Mouse (Mus musculus) layer of hippocampus, adult 8-10 months (tissue): ENCODE data around the gene AI837181. TPM values are rescaled to one million over a fixed set of nuclear protein-coding genes. Genes with fewer than 3 reads are reported as not detected.

Experiments
- DNase-seq, 2 experiments: peaks; one replicate each; pipeline ENCODE4 v3.0.0; 2022; ENCODE audit warnings: low spot score in 2 of 2
- total RNA-seq, 4 experiments: library from RNA; stranded (reverse); gene quantifications; 2 replicates each; pipeline ENCODE4 v1.2.4; 2022

Gene AI837181
- total RNA-seq, 4 experiments from 2014 or later, result 64.8 to 71.2 (median 67.6) TPM

GRCm38 (mm10) chr19:5413840-5414239 lies 11.1 kb upstream of the AI837181 start:
- no peak for DNase-seq

DNA sequence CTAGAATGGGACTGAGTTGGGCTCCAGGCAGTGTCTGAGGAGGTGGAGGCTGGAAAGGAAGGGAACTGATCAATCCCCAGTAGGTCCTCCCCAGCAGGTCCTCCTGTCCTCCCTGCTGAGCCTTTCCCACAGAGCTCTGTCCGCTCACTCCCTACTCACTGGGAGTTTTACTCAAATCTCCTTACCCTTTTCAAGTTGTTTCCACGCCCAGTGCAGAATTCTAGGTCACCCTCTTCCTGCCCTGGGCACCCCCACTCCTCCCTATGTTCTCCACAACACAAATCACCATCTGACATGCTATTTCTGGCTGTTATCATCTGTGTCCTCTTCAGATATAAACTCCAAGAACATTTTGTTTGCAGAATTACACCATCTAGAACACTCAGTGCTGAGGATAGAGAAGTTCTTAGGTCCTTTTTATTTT lies 10.4 kb upstream of the AI837181 start:
- DNase-seq, result no peak

DNA sequence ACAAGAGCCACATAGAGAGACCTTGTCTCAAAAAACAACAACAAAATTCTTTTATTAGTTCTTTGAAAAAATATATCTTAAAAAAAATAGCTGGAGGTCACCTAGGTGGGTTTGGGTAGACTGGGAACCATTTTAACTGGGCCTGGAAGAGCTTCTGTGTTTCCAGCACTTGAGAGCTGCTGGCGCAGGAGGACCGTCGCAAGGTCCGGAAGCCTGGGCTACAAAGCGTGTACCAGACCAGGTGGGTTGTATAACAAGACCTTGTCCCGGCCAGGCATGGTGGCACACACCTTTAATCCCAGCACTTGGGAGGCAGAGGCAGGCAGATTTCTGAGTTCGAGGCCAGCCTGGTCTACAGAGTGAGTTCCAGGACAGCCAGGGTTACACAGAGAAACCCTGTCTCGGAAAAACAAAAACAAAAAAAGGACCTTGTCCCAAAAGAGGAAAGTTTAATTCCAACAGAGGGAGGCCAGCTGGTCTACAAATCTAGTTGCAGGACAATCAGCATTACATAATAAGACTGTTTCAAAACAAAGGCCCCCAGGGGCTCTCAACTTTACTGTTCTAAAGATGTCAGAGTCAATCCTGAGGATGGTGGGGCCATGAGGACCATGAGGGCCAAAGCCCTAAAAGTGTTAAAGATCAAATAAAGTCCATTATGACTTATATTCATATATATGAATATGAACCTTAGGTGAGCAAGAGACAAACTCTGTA lies 6.0 kb upstream of the AI837181 start:
- no peak for DNase-seq

- DNase-seq, result no peak
Measured at GRCm38 (mm10) chr19:5419630-5420029, 5.3 kb upstream of the AI837181 start.

DNA sequence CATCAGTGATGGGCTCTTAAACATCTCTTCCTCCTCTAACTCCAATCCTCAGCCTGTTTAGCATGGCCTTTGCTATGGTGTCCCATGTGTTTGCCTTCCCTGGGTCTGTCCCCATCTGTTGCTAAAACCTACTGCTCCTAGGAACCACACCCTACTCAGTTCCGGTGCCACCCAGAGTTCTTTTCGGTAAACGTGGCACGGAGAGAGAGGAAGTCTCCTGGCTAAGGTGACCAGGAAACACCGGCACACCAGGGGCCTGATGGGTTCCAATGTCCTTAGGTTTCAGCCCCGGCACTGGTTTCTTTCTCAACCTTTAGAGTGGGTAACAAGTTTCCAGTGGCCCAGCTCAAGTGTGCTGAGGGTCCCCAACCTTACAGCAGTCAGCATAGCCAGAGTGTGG lies 4.4 kb upstream of the AI837181 start:
- no peak for DNase-seq

DNA sequence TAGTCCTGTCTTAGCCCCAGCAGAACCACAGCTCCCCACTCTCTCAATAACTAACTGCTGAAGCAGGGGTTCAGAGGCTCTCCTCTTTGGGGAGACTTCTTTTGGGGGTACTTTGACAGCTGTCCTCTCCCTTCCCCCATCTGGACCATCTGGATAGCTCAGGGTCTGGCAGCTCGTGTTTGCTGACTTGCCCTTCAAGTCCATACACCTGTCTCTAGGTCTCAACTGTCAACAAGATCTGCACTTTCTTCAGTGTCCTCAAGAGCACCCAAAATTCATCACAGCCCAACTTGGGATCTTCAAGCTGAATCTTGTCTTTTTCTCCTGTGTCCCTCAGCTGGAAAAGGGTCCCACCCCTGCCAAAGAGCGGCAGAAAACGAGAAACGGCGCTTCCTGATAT lies 3.2 kb upstream of the AI837181 start:
- no peak for DNase-seq

- no peak for DNase-seq
Measured at GRCm38 (mm10) chr19:5422267-5422666, 2.7 kb upstream of the AI837181 start.

DNA sequence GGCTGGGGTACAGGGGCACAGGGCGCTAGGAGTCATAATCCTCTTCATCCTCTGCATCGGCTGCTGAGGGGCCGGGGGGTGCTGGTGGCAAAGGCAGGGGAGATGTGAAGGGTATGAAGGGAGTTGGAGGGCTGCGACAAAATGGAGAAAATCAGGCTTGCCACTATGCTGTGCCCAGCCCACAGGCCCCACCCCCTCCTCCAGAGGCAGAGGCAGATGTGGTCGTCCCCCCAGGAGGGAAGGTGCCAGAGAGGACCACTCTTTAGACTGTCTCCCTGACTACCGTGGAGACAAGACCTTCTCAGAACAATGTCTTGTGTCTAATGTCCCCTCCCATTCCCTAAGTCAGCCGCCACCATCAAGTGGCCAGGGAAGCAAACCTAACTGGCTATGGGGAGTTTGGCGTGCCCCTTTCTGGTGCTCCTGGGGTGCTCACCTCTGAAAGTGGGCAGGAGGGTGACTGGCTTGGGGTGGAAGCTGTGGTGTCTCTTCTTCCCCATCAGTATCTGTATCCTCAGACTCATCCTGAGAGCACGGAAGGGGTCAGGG lies 2.0 kb upstream of the AI837181 start:
- DNase-seq, result no peak

GRCm38 (mm10) chr19:5423561-5423960 lies 1.4 kb upstream of the AI837181 start:
- no peak for DNase-seq

DNA sequence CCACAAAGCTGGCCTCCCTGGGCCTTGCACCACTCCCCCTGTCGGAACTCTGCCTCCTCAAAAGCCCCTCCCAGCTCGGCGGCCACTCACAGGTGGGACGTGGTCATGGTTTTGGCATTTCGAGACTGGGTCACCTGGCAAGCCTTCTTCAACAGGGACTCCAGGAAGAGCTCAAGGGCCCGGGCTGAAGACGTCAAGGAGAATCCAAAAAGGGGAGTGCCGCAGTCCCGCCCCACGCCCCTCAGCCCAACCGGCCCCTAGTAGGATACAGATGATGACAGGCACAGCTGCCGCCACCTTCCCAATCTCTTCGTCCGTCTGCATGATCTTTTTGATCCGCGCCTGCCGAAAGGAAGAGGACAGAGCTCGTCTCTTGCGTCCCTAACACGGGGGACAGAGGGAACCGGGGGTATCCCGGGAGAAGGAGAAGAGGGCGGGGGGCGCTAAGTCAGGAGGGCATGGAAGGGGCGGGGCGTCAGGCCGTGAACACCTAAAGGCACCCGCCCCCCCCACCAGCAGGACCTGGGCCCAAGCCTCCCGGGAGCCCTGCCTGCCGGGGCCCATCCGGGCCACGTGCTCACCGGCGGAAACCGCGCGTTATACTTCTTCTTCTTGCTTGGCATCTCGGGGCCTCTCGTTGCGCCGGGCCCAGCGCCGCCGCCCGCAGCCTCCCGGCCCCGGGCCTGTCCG lies 707 bp upstream of the AI837181 start:
- peak; percentile 51 to 52 for DNase-seq

- DNase-seq, result no peak
Measured at GRCm38 (mm10) chr19:5425906-5426565, 1.1 kb downstream of the AI837181 start.

GRCm38 (mm10) chr19:5426640-5427290 lies 1.8 kb downstream of the AI837181 start:
- no peak for DNase-seq

GRCm38 (mm10) chr19:5428083-5428482 lies 3.1 kb downstream of the AI837181 start:
- DNase-seq, result no peak

GRCm38 (mm10) chr19:5429219-5429618 lies 4.3 kb downstream of the AI837181 start:
- no peak for DNase-seq

DNA sequence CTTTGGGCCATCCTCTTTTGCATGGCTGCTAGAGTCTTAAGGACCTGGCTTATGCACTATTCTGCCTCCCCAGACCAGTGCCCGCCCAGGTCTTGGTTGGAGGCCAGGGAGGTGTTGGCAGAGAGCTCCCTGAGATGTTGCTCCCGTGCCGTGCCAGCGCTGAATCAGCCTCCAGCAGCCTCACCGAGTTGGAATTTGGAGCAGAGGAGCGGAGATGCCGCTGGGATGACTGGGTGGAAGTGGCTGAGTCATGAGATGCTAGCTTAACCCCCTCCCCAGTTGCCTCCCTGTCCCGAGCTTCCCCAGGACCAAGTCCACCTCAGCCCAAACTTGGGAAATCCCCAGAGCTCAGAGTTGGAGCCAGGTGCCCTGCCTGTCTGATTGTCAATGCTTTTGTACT lies 4.9 kb downstream of the AI837181 start:
- no peak for DNase-seq

GRCm38 (mm10) chr19:5430408-5430807 lies 5.5 kb downstream of the AI837181 start:
- DNase-seq, result no peak

GRCm38 (mm10) chr19:5431911-5432464 lies 7.0 kb downstream of the AI837181 start:
- DNase-seq, result no peak

- no peak for DNase-seq
Measured at GRCm38 (mm10) chr19:5432992-5433852, 8.3 kb downstream of the AI837181 start.

DNA sequence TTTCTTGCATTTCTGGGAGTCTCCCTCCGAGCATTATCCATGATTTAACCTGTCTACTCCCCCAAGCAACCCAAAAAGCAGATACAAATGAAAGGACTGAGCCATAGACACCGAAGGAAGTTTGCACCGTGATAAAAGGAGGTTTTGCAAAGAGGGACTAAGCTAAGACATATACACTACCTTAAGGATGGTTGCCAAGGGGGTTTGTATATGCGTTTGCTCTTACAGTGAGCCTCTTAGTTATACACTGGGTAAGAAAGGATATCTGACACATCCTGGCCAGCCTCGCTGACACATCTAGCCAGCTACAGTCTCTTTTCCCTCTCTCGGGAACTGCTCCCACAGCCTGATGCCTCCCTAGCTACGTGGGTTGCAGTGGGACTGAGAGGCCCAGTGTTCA lies 9.0 kb downstream of the AI837181 start:
- no peak for DNase-seq

- DNase-seq, result no peak
Measured at GRCm38 (mm10) chr19:5444371-5444908, 19.5 kb downstream of the AI837181 start.
